Mouse (Mus musculus): ENCODE data around the gene Wdr49. TPM values are rescaled to one million over a fixed set of nuclear protein-coding genes. Genes with fewer than 3 reads are reported as not detected.
"Not testable (repeated sequence)": the region's sequence is repeated elsewhere in the genome, so short reads cannot be mapped to it uniquely, and the experiment has no call there.

Gene Wdr49
- polyA plus RNA-seq, 1 experiment from 2014 or later = not detected

DNA sequence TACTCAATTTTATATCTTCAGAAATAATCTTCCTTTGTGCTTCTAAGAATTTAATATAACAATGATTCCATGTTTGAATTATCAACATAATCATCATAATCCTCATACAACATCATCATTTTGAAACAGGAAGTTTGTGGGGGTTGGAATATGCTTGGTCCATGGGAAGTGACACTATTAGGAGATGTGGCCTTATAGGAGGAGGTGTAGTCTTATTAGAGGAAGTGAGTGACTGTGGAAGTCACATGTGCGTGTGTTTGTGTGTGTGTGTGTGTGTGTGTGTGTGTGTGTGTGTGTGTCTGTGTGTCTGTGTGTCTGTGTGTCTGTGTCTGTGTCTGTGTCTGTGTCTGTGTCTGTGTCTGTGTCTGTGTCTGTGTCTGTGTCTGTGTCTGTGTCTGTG lies 182.5 kb downstream of the Wdr49 start:
- H3K4me1 ChIP-seq (replicated peaks); H3K9ac ChIP-seq; DNase-seq; H3K9me3 ChIP-seq (replicated peaks); H3K27me3 ChIP-seq; H3K4me3 ChIP-seq (replicated peaks); ATAC-seq (ENCODE audit: low read depth); H3K27ac ChIP-seq; H3K36me3 ChIP-seq; H3K4me2 ChIP-seq: not testable (repeated sequence)
- WGBS (ENCODE audit: insufficient replicate concordance) = 50% methylated on average over 1 of the region's 1 CpGs

DNA sequence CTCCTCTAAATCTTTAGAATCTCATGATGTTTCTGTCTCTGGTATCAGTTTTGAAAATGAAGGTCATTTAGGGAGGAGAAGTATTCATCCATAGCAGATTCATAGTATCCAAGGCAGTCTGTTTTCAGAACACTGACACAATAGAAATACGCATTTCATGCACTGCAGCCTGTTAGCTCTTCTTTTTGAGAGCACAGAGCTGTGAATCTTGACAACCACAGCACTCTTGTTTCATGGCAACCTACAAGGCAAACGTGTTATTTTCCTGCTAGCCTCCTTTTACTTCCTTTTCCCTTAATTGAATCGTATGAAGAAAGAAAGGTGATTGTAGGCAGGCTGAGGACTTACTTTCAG lies 184.2 kb downstream of the Wdr49 start:
- Histone ChIP-seq H3K36me3 (no peaks in the 10 kb centered on the region), H3K27me3 (no peaks in the 10 kb centered on the region), H3K9me3 (replicated peaks) (no peaks in the 10 kb centered on the region), H3K9ac (no peak overlapping the region), H3K27ac (no peak overlapping the region), H3K4me3 (replicated peaks) (no peak overlapping the region), H3K4me2 (no peak overlapping the region), H3K4me1 (replicated peaks) (no peaks in the 10 kb centered on the region)
- WGBS (ENCODE audit: insufficient replicate concordance) = 36% methylated on average over 3 of the region's 3 CpGs
- ATAC-seq (ENCODE audit: low read depth) = no peak
- no peak for DNase-seq

DNA sequence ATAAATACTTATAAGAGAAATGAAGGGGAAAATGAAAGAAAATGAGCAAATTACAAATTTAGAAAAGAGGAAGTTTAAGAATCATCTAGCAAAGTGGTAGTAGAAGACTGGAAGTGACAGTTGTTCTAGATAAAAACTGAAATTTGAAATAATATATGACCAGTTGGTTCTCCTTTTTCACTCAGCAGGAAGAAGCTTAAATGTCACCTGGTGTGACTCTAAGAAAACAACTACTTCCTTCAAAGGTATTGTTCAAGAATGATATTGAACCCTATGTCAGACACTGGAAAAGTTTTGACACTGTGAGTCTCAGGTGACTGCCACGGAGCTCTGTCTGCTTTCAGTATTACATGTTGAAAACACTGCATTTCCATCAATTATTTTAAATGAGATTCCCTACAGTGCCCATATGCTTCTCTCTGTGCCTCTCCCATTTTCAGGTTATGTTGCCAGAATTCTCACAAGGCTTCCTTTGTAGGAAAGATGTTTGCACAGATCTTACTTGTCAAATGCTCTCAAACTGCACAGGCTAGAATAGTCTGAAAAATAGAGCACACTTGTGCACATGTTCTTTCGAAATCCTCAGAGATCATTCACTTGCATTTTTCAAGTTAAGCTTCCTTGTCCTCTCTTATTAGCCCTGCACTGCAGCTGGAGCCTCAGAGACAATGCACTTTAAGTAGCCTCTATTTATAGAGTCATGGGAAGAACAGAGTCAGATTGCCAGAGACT lies 184.8 kb downstream of the Wdr49 start:
- no peak for DNase-seq
- H3K4me3 ChIP-seq (replicated peaks) = no peak overlapping the region
- no peaks in the 10 kb centered on the region for H3K4me1 ChIP-seq (replicated peaks)
- no peak overlapping the region for H3K27ac ChIP-seq
- H3K4me2 ChIP-seq = no peak overlapping the region
- no peaks in the 10 kb centered on the region for H3K36me3 ChIP-seq
- no peak for ATAC-seq (ENCODE audit: low read depth)
- no peaks in the 10 kb centered on the region for H3K27me3 ChIP-seq
- no peaks in the 10 kb centered on the region for H3K9me3 ChIP-seq (replicated peaks)
- H3K9ac ChIP-seq = no peak overlapping the region
- WGBS (ENCODE audit: insufficient replicate concordance) = 45% methylated on average over 2 of the region's 2 CpGs

DNA sequence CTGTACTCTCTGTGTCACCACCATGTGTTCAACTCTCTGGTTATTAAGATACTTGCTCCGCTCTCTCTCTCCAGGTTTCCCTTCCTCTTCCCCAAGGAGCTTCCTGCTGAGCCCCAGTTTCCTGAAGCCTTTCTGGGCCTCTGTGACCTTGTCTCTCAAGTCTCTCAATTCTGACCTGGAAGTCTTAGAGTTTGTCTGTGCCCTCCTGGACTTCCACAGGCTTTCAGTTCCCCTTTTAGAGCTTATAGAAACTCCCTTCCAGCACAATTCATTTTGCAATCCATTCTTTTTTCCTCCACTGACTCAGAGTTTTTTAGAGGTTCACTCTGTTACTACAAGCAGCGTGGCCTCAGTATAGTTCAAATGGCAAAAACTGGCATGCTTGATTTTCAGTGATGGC lies 188.7 kb downstream of the Wdr49 start:
- H3K4me3 ChIP-seq (replicated peaks) = no peak overlapping the region
- no peak overlapping the region for H3K27ac ChIP-seq
- no peaks in the 10 kb centered on the region for H3K36me3 ChIP-seq
- no peak overlapping the region for H3K4me2 ChIP-seq
- DNase-seq (no peak), ATAC-seq (ENCODE audit: low read depth) (no peak)
- WGBS (ENCODE audit: insufficient replicate concordance) = 42% methylated on average over 2 of the region's 2 CpGs
- no peaks in the 10 kb centered on the region for H3K27me3 ChIP-seq
- no peaks in the 10 kb centered on the region for H3K4me1 ChIP-seq (replicated peaks)
- H3K9me3 ChIP-seq (replicated peaks) = no peaks in the 10 kb centered on the region
- H3K9ac ChIP-seq = no peak overlapping the region

DNA sequence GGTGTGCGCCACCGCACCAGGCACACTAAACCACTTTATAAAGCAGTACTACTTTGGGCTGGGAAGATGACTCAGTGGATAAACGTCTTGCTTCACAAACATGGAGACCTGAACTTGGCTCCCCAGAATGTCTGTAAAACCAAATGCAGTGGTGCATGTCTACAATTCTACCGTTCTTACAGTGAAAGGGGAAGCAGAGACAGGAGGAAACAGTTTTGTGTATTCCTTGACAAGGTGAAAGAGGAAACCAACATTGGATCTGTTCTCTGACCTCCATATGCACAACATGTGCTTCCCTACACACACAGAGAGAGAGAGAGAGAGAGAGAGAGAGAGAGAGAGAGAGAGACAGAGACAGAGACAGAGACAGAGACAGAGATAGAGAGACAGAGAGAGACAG lies 204.5 kb downstream of the Wdr49 start:
- H3K27ac ChIP-seq = no peak overlapping the region
- WGBS (ENCODE audit: insufficient replicate concordance) = 51% methylated on average over 4 of the region's 4 CpGs
- DNase-seq (no peak), ATAC-seq (ENCODE audit: low read depth) (no peak)
- no peaks in the 10 kb centered on the region for H3K27me3 ChIP-seq
- no peak overlapping the region for H3K4me3 ChIP-seq (replicated peaks)
- no peaks in the 10 kb centered on the region for H3K4me1 ChIP-seq (replicated peaks)
- no peak overlapping the region for H3K4me2 ChIP-seq
- H3K36me3 ChIP-seq = no peaks in the 10 kb centered on the region
- H3K9me3 ChIP-seq (replicated peaks) = no peaks in the 10 kb centered on the region
- no peak overlapping the region for H3K9ac ChIP-seq

DNA sequence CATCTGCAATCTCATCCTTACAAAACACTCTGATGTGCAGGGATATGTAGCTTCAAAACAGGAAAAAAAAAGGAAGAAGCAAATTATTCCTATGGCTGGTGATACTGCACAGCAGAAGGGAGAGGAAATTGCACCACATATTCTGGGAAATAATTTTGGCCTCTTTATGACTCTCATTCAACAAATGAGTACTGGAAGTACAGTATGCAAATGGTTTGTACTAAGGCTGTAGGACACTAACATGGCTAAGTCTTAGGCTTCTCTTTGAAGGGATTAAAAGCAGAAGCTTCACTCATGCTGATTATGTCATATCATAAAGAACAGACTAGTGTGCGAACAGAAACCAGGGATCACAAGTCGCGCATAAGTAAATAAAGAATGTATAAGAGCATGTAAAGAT lies 205.4 kb downstream of the Wdr49 start:
- DNase-seq (no peak), ATAC-seq (ENCODE audit: low read depth) (no peak)
- Histone ChIP-seq H3K4me2 (no peak overlapping the region), H3K9me3 (replicated peaks) (no peaks in the 10 kb centered on the region), H3K36me3 (no peaks in the 10 kb centered on the region), H3K4me1 (replicated peaks) (no peaks in the 10 kb centered on the region), H3K27ac (no peak overlapping the region), H3K27me3 (no peaks in the 10 kb centered on the region), H3K4me3 (replicated peaks) (no peak overlapping the region), H3K9ac (no peak overlapping the region)
- WGBS (ENCODE audit: insufficient replicate concordance) = 62% methylated on average over 3 of the region's 3 CpGs

DNA sequence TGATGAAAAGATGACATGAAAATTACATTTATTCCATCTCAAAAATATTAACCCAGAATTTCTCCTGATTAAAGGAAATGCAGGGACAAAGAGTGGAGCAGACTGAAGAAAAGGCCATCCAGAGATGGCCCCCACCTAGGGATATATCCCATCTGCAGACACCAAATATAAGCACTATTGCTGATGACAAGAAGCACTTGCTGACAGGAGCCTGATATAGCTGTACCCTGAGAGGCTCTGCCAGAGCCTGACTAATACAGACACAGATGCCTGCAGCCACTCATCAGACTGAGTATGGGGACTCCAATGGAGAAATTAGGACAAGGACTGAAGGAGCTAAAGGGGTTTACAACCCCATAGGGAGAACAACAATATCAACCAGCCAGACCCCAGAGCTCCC lies 206.8 kb downstream of the Wdr49 start:
- no peak overlapping the region for H3K9ac ChIP-seq
- H3K4me1 ChIP-seq (replicated peaks) = no peaks in the 10 kb centered on the region
- H3K36me3 ChIP-seq = no peaks in the 10 kb centered on the region
- H3K4me3 ChIP-seq (replicated peaks) = no peak overlapping the region
- ATAC-seq (ENCODE audit: low read depth) (no peak), DNase-seq (no peak)
- H3K9me3 ChIP-seq (replicated peaks) = no peaks in the 10 kb centered on the region
- H3K27ac ChIP-seq = no peak overlapping the region
- no peak overlapping the region for H3K4me2 ChIP-seq
- H3K27me3 ChIP-seq = no peaks in the 10 kb centered on the region

DNA sequence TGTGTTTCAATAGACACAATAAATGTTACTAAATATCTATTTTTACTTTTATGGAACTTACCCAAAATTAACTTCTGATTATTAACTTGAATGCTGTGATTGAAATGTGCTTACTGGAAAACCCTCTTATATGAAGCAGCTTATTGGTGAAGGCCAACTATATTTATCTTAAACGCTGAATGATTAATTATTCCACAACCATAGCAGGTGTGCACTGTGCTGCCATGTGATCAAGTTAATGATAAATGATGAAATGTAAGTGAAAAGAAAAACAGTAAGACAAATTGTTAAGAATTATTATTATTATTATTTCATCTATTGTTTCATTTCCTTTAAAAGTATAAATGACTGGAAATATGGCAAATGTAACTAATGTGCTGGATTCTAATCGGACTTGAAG lies 212.0 kb downstream of the Wdr49 start, which contains the start of gene Serpini2:
Gene Serpini2 (minus strand): TSS at position 101 of the 400 bp plus-strand sequence.
- ATAC-seq (ENCODE audit: low read depth) (no peak), DNase-seq (no peak)
- WGBS (ENCODE audit: insufficient replicate concordance) = 58% methylated on average over 2 of the region's 2 CpGs
- H3K4me2 ChIP-seq = no peak within 1 kb of the TSS
- no peak within 1 kb of the TSS for H3K27ac ChIP-seq
- H3K4me3 ChIP-seq (replicated peaks) = no peak within 1 kb of the TSS
- H3K4me1 ChIP-seq (replicated peaks) = no peaks in the 10 kb centered on the region
- no peaks in the 10 kb centered on the region for H3K9me3 ChIP-seq (replicated peaks)
- H3K9ac ChIP-seq = no peak within 1 kb of the TSS
- no peaks in the 10 kb centered on the region for H3K27me3 ChIP-seq
- no peaks in the 10 kb centered on the region for H3K36me3 ChIP-seq

DNA sequence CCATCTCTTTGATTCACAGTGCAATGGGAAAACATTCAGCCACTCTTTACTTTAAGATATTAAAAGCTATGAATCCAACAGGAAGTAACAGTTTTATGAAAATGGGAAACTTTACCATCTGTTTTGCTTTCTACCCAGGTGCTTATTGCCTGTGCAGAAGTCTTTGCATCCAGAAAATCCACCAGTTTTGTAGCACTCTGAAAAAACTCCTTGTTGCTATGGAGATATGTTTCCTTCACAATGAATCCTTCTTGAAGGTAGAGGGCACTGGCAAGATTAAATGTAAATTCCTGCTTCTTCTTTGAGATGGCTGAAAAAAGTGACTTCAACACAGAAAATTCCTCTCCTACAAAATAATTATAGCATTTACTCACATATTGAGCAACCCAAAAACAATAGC lies 222.6 kb downstream of the Wdr49 start:
- no peak for DNase-seq
- Histone ChIP-seq H3K27ac (no peak overlapping the region), H3K4me3 (replicated peaks) (no peak overlapping the region), H3K9ac (no peak overlapping the region), H3K27me3 (no peaks in the 10 kb centered on the region), H3K9me3 (replicated peaks) (no peaks in the 10 kb centered on the region), H3K4me2 (no peak overlapping the region), H3K4me1 (replicated peaks) (no peaks in the 10 kb centered on the region), H3K36me3 (no peaks in the 10 kb centered on the region)
- ATAC-seq (ENCODE audit: low read depth) = no peak

Other genes starting within 250 kb of the Wdr49 start
- gene Serpini2, start 212.1 kb downstream of the Wdr49 start, polyA plus RNA-seq (2015; fragmentation: Nextera tagmentation; extraction: Ambion mirVana) = not detected in 2 replicates
- 63.5 and 75.5 TPM in 2 replicates for gene Pdcd10, start 74.7 kb upstream of the Wdr49 start, polyA plus RNA-seq (2015; fragmentation: Nextera tagmentation; extraction: Ambion mirVana)
- gene Serpini1, start 75.4 kb upstream of the Wdr49 start, polyA plus RNA-seq (2015; fragmentation: Nextera tagmentation; extraction: Ambion mirVana) = 0.48 and 0.57 TPM in 2 replicates

Measured in liver, embryonic 13.5 days (tissue).